Mouse (Mus musculus): ENCODE measurements around the gene AC161166.1. TPM values are rescaled to one million over a fixed set of nuclear protein-coding genes. Genes with fewer than 3 reads are reported as not detected.

AC161166.1 gene
- total and polyA plus RNA-seq, 3 experiments, result 0.13 TPM; not detected in 2

DNA sequence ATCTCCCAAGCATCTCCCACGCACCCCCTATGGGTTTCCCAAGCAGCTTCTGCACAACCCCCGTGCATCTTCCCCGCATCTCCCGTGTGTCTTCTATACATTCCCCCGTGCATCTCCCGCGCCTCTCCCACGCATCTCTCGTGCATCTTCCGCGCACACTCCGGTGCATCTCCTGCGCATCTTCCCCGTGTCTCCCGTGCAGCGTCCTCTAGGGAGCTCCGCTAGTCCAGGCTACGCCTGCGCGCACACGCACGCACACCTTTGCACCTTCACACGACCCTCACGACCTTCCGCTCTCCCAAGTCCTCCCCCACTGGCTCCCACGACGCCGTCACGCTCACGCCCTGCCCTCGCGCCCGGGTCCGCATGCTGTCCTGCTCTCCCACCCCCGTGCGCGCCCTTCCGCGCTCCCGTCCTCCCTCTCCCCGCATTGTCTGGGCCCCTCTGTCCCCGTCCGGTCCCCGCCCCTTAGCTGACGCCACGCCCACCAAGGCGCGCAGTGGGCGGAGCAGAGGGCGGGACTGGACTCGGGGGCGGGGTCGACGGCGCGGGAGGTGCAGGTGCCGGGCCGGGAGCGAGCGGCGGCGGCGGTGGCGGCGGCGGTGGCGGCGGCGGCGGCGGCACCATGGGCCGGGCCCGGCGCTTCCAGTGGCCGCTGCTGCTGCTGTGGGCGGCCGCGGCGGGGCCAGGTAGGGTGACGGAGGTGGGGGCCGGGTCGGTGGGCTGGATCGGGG, 30.6 kb downstream of the AC161166.1 start, which contains the start of gene Cadm4:
Gene Cadm4 (plus strand): TSS at position 550 of the 734 bp plus-strand sequence.
- Histone ChIP-seq H3K9ac (ENCODE audit: control insufficient read depth, low read depth, low read length, poor library complexity, severe bottlenecking) (no peak within 1 kb of the TSS), H3K79me2 (ENCODE audit: control insufficient read depth, insufficient read depth, low read length, poor library complexity) (no peaks in the 10 kb centered on the region), H3K4me3 (ENCODE audit: control insufficient read depth in 1 of 2, insufficient read depth in 1 of 2, low read depth in 2 of 2, low read length in 2 of 2) (peak within 1 kb of the TSS in 1 of 2 experiments; percentile 37; a peak in 3 of 4 replicates), H3K4me1 (ENCODE audit: control insufficient read depth in 1 of 2, insufficient read depth in 2 of 2, low read length in 2 of 2) (no peaks in the 10 kb centered on the region; a peak in 2 of 4 replicates), H3K9me3 (replicated peaks; ENCODE audit: insufficient read depth, low read length) (no peaks in the 10 kb centered on the region), H3K36me3 (ENCODE audit: control insufficient read depth in 1 of 2, insufficient read depth in 2 of 2, low read length in 2 of 2) (no peaks in the 10 kb centered on the region), H3K27ac (ENCODE audit: control insufficient read depth, low read depth, low read length) (no peak within 1 kb of the TSS), H3K27me3 (ENCODE audit: control insufficient read depth in 1 of 2, insufficient read depth in 2 of 2, low read length in 2 of 2) (peaks cover 1 to 2% of the 10 kb centered on the region in 2 experiments; a peak in 2 of 4 replicates)
- no peak for TF ChIP-seq ZC3H11A (IDR thresholded peaks at IDR 0.05; ENCODE audit: low read depth, low read length)
- no peak for TF ChIP-seq MAFK (IDR thresholded peaks at IDR 0.05; ENCODE audit: borderline replicate concordance, low read depth, low read length)
- no peak for TF ChIP-seq RCOR1 (IDR thresholded peaks at IDR 0.05; ENCODE audit: low read depth, low read length)
- TF ChIP-seq SIN3A (IDR thresholded peaks at IDR 0.05; ENCODE audit: low read length), result no peak
- TF ChIP-seq NRF1 (IDR thresholded peaks at IDR 0.05; ENCODE audit: insufficient read depth, low read depth, low read length, poor library complexity, severe bottlenecking), result no peak
- TF ChIP-seq MXI1 (IDR thresholded peaks at IDR 0.05; ENCODE audit: low read depth, low read length), result no peak
- TF ChIP-seq NELFE (IDR thresholded peaks at IDR 0.05; ENCODE audit: low read depth, low read length), result no peak
- peak in 1 of 2 experiments; percentile 38; a peak in 1 of 4 replicates for TF ChIP-seq POLR2A (IDR thresholded peaks at IDR 0.05; ENCODE audit: control insufficient read depth in 1 of 2, insufficient read depth in 1 of 2, low read depth in 1 of 2, low read length in 2 of 2, poor library complexity in 1 of 2)
- peak; percentile 55 for DNase-seq (ENCODE audit: low read depth, low spot score)

DNA sequence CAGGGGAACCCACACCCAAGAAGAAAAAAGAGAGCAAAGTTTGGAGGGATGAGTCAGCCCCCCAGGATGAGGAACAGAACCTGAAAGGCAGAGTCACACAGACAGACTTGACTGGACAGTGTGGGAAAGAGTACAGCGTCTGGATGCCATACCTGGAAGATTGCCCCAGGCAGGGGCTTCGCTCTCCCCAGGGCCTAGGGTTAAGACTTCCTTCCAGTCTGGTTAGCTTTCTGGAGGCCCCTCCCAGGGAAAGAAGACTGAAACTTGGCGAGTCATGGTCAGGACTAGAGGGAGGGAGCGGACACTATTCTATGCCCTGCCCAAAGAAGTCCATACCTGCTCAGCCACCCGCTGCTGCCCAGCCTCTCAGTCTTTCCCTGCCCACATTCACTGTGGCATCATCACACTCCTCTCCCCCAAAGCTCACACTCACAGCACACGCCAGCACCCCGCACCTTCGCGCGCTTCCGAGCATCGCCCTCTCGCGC, 31.2 kb downstream of the AC161166.1 start:
- TF ChIP-seq ZKSCAN1 (IDR thresholded peaks at IDR 0.05; ENCODE audit: low read depth, low read length), result no peak
- TF ChIP-seq MYC (IDR thresholded peaks at IDR 0.05; ENCODE audit: low read depth, low read length), result no peak
- TF ChIP-seq GATA1 (IDR thresholded peaks at IDR 0.05; ENCODE audit: low read depth, low read length), result no peak
- no peak for TF ChIP-seq GABPA (IDR thresholded peaks at IDR 0.05; ENCODE audit: low read depth, low read length)
- TF ChIP-seq MXI1 (IDR thresholded peaks at IDR 0.05; ENCODE audit: low read depth, low read length), result no peak
- no peak for TF ChIP-seq NRF1 (IDR thresholded peaks at IDR 0.05; ENCODE audit: insufficient read depth, low read depth, low read length, poor library complexity, severe bottlenecking)
- TF ChIP-seq JUND (IDR thresholded peaks at IDR 0.05; ENCODE audit: low read depth, low read length), result no peak
- TF ChIP-seq USF1 (IDR thresholded peaks at IDR 0.05; ENCODE audit: low read depth, low read length), result no peak
- TF ChIP-seq NELFE (IDR thresholded peaks at IDR 0.05; ENCODE audit: low read depth, low read length), result no peak
- no peak for TF ChIP-seq ETS1 (IDR thresholded peaks at IDR 0.05; ENCODE audit: low read depth, low read length)
- Histone ChIP-seq H3K9me3 (replicated peaks; ENCODE audit: insufficient read depth, low read length) (no peaks in the 10 kb centered on the region), H3K9ac (ENCODE audit: control insufficient read depth, low read depth, low read length, poor library complexity, severe bottlenecking) (no peak overlapping the region), H3K79me2 (ENCODE audit: control insufficient read depth, insufficient read depth, low read length, poor library complexity) (no peaks in the 10 kb centered on the region), H3K27me3 (ENCODE audit: control insufficient read depth in 1 of 2, insufficient read depth in 2 of 2, low read length in 2 of 2) (peaks cover 1 to 2% of the 10 kb centered on the region in 2 experiments; a peak in 2 of 4 replicates), H3K27ac (ENCODE audit: control insufficient read depth, low read depth, low read length) (no peak overlapping the region), H3K36me3 (ENCODE audit: control insufficient read depth in 1 of 2, insufficient read depth in 2 of 2, low read length in 2 of 2) (no peaks in the 10 kb centered on the region), H3K4me1 (ENCODE audit: control insufficient read depth in 1 of 2, insufficient read depth in 2 of 2, low read length in 2 of 2) (no peaks in the 10 kb centered on the region; a peak in 2 of 4 replicates), H3K4me3 (ENCODE audit: control insufficient read depth in 1 of 2, insufficient read depth in 1 of 2, low read depth in 2 of 2, low read length in 2 of 2) (no peak overlapping the region)
- DNase-seq (ENCODE audit: low read depth, low spot score), result no peak
